Mouse (Mus musculus): Measurements from ENCODE around the gene Zfp655.
"Not testable (repeated sequence)": the region's sequence is repeated elsewhere in the genome, so short reads cannot be mapped to it uniquely, and the experiment has no call there.

Zfp655 gene

DNA sequence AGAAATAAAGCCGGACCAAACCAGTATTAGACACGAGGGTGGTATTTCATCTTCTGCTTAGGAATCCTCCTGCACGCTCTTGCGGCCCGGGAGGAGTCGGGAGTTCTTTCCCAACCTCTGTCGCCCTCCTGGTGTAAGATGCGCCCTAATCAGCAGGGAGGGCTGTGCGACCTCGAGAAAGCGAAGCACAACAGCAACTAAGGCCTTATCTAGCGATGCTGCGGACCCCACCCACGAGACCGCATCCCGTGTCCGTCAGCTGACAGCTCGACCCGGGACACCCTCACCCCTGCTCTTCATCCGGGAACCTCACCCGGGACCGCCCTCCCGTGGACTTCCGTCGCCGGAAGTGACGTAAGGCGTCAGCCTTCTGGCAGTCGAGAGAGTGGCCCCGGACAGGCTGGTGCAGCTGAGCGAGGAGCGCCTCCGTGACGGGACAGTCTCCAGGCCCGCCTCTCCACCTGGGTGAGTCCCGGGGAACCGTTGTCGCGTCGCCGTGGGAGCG, at the start of gene Zfp655:
Zfp655 (plus strand) TSS at position 349 of the 505 bp plus-strand sequence.
- ATAC-seq (ENCODE audit: low TSS enrichment), result peak; percentile 97

DNA sequence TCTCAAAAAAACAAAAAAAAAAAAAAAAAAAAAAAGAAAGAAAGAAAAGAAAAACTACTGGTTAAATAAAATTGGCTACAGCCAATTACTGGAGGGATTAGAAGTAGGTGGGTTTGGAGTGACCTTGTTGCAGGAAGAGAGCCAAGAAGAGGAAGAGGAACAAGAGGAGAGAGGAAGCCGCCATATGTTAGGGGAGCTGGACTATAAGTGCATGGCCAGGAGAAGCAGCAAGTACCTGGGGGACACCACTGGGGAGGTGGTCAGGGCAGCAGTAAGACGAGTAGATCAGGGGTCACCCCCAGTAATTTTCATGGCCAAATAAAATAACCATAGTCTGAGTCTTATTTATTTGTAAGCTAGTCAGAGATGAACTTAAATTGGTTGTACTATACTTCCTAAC, 46.3 kb upstream of the Zfp655 start:
- no peak for ATAC-seq (ENCODE audit: low TSS enrichment)

DNA sequence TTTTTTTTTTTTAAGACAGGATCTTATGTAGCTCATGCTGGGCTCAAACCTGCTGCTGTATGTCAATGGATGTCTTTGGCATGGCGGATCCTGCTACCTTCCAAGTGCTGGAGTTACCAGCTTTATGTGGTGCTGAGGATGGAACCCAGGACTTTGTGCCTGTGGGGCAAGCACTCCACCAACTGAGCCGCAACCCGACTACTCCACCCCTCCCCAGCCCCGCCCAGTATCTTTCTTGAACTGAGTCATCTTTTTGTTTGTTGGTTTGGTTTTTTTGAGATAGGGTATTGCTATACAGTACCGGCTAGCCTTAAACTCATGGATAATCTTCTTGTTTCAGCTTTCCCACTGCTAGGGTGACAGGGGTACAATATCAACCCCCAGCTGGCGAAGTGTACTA, 42.1 kb upstream of the Zfp655 start:
- no peak for ATAC-seq (ENCODE audit: low TSS enrichment)

DNA sequence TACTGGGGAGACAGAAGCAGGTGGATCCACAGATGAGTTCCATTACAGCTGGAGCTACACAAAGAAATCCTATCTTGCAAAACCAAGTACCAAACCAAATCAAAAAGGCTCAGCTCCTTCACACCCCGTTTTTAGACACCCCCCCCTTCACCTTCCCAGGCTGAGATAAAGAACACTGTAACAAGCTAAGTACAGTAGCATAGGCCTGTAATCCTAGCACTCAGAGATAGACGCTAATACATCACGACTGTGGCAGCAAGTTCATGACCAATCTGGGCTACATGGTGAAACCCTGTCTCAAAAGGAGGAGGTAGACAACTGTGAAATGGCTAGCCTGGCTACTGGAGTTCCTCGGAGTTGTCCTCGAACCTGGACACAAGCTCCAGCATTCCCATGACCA, 41.1 kb upstream of the Zfp655 start:
- ATAC-seq (ENCODE audit: low TSS enrichment), result no peak

DNA sequence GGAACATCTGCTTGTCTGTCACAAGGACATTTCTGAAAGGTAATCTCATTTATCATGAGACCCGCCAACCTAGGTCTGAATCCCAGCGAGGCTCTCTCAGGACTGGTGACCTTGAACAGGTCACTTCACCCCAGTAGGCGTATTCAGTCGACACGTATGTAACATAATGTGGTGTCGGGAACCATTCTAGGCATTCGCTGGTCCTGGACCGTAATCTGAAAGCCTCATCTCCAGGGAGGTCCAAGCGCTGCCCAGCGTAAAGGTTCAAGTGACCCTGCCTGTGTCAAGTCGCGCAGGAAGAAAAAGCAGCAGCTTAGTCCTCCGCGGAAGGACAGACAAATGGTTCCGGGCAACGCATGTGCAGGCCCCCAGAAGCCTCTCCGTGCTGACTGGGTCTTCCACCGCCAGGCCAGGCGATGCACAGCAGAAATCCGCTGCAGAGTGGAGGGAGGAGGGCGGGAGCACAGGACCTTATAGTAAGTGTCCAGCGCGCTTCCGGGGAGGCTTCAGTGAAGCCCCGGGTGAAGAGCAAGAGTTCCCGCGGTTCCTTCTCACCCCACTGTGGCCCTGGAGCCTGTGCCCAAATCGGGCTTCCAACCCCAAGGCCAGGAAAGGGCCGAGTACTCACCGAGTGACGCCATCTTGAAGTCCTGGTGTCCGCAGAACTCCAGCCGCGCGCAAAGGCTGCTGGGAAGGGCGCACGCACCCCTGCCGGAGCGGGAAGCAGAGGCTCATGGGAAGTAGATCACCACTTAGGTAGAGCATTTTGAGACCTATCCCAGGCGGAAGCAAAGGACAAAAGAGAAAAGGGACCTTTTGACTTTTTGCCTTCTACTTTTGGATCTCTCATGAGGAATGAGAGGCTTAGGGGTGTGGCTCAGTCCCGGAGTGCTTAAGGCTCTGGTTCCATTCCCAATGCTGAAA, 40.4 kb upstream of the Zfp655 start:
- ATAC-seq (ENCODE audit: low TSS enrichment), result peak; percentile 87

DNA sequence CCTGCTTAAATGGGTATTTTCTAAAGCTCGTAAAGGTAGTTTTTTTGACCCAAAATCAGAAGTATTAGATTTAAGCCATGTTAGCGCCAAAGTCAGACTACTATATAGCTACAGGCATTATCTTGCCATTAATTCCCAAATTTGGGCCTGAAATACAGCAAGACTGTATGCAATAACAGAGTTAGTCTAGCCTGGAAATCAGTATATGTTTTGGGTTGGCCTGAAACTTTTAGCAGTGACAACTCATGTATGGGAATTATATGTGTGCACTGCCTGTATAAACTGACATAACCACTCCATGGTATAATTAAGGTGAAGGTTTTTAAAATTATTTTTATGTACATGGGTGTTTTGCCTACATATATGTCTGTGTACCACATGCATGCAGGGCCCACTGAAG, 39.6 kb upstream of the Zfp655 start, which contains the start of gene Atp5j2:
Atp5j2 (minus strand) TSS at position 101 of the 400 bp plus-strand sequence.
- no peak for ATAC-seq (ENCODE audit: low TSS enrichment)

DNA sequence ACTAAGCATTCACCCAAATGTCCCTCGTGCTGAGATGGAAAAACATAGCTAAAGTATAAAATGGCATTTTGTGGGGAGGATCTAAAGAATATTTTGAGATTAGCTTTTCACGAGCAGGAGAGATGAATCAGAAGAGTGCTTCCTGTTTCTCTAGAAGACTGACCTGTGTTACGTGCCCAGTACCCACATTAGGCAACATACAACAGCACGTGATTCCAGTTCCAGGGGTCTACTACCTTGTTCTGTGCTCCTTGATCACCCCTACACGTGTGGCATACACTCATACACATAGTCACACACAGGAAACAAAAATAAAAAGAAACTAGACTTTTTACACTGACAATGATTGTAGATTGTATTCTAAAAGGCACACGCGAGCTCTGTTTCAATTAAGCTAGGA, 31.1 kb upstream of the Zfp655 start:
- no peak for ATAC-seq (ENCODE audit: low TSS enrichment)

DNA sequence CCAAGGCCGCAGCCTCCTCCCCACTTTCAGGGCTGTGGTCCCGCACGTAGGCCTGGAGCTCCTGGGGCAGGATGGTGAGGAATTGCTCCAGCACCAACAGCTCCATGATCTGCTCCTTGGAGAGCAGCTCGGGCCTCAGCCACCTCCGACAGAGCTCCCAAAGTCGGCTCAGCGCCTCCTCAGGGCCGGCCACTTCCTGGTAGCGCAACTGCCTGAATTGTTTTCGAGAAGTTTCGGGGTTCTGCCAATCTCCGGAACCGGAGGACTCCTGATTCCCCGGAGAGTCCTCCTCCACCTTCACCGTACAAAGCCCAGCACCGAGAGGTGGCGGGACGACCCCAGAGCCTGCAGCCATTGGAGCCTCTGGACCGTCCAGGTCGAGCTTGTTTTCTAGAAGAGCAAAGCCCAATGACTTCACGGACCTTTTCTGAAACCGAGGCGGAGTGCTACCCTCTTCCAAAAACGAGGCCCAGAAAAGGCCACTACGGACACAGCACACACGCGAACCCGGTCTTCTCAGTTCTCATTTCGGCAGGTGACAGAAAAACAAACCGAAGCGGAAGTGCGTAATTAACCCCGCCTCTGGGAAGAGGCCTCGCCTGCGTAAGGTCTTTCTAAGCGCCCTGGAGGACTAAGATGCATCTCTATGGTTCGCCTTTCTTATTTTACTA, 30.1 kb upstream of the Zfp655 start, which contains the start of gene Zkscan14:
Zkscan14 (minus strand) TSS at position 548 of the 671 bp plus-strand sequence.
- ATAC-seq (ENCODE audit: low TSS enrichment), result peak; percentile 59

DNA sequence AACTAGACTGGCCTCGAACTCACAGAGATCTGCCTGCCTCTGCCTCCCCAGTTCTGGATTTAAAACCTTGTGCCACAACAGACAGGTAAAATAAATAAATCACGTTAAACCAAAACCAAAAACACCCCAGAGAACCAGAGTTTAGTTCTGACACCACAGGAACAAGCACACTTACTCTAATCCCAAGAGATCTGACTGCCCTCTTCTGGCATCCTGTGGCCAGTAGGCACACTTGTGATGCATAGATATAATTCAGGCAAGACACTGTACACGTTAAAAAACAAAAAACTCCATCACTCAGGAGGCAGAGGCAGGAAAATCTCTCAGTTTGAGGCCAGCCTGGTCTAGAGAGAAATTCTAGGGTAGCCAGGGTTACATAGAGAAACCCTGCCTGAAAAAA, 29.1 kb upstream of the Zfp655 start:
- no peak for ATAC-seq (ENCODE audit: low TSS enrichment)

DNA sequence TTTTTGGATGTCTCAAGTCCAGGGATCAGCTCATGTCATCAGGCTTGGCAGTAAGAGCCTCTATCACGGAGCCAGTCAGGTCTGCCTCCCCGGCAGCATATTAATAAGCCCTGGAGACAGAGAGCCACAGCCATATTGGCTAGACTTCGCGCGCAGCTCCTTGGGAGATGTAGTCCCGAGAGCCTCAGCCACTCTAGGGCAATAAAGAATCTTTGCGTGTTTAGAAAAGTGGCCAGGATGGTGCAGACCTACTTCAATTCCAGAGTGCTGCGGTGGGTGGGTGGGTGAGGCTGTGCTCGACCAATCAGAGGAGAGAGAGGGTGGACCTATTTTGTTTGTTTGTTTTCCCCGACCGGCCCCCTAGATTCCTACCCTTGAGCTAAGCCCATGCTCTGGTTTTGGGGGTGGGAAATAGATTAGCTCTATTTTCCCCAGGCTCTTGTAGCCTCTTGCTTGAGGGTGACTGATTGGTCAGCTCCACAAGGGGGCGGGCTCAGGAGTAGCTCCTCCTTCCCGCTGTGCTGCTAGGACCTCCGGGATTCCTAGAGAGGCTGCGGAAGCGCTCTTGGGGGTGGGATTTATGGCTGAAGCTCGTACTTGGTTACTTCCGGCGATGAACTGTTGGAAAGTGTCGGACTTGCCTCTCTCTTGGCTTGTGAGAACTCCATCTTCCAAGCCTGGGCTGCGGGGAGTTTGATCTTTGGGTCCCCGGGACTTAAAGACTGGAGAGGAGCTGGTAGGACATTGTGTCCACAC, 27.4 kb upstream of the Zfp655 start, which contains the start of gene Zkscan5:
Zkscan5 (plus strand) TSS at position 627 of the 756 bp plus-strand sequence.
- peak; percentile 93 for ATAC-seq (ENCODE audit: low TSS enrichment)

DNA sequence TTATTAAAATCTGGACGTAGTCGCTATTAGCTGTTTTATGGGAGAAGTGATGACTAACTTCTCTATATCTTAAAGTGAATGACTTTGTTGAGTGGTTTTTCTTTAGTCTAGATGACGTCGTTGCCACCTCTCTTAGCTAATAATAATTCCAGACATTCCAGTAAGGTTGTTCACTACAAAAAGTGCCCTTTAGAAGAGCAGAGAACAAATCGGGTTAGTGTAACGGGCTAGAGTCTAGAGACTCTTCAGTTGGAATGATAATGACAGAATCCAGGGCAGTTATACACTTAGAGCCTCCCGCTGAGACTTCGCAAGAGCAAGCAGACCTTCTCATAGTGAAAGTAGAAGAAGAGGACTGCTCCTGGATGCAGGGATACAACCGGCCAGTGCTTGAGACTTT, 26.5 kb upstream of the Zfp655 start:
- no peak for ATAC-seq (ENCODE audit: low TSS enrichment)

DNA sequence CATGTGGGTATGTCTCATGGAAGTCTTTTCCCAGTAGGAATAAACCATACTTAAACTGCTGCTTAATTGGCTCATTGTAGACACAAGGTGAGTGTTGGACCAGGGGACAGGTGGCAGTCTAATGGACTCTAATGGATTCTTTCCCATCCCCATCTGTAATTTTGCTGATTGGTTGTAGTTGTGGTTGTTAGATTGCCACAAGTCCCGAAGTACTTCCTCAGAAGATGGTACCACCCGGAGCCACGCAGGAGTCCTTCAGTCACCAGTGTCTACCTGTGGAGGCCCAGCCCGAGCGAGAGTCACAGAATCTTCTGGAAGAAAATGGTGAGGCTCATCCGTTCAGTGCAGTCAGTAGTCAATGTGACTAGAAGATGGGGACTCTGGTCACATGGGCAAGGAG, 24.1 kb upstream of the Zfp655 start:
- no peak for ATAC-seq (ENCODE audit: low TSS enrichment)

DNA sequence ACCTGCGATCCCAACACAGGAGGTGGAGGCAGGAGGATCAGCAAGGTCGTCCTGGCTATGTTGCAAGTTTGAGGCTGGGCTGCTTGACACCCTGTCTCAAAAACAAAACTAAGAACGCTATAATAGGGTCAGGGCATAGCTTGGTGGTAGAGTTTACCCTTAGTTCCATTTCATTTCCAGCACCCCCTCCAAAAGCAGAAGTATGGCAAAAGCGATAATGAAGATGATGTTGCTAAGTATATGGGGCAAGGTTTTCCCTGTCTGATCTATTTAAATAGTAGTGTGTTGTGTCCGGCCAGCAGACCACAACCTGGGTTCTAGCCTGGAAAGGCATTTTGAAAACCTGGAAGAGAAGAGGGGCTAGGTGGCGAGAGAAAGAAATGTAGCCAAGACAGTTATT, 23.6 kb upstream of the Zfp655 start:
- ATAC-seq (ENCODE audit: low TSS enrichment), result no peak

DNA sequence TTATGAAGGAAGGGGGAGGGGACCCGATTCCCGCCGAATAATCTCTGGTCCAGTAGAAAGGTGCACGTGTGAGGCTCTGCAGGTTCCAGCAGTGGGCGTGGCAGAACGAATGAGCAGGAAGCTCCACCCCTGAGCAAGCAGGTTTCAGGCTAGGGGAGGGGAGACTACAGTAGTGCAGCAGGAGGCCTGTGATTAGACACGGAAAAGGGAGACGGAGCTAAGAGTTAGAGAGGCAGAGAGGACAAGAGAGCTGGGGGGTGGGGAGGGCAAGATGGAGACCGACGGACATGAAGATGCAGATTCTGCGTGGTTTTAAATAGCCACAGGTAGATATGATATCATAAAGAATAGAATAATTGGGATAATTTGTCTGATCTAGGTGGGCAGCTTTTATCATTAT, 23.1 kb upstream of the Zfp655 start:
- not testable (repeated sequence) for ATAC-seq (ENCODE audit: low TSS enrichment)

DNA sequence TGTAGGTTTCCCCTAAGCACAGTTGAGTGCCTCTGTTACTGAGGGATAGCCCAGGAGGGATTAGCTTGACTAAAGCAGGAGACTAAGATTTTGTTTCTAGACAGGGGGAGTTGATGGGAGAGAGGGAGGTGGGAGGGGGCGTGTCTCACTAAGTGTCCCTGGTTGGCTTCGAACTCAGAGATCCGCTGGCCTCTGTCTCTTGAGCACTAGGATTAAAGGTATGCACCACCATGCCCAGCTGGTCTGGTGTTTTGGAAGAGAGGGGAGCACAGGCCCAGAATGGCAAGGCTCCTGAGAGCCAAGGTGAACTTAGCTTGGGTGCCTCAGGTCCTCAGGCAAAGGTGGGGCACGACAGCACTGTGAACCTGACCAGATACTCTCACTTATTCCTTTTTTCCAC, 20.2 kb upstream of the Zfp655 start:
- no peak for ATAC-seq (ENCODE audit: low TSS enrichment)

DNA sequence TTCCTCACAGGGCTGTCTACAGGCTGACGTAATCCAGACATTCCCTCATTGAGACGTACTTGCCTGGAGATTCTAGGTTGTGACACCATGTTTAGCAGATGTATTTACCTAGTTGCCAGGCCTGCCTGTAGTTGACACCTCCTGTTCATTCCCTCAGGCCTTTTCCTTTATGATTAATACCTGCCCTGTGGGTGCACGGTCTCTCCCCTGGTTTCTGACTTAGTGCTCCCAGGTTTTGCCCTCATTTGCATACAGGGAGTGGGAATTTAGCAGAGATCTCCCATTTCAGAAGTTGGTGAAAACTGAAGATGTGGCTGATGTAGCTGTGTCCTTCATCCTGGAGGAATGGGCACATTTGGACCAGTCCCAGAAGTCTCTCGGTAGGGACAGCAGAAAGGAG, 19.3 kb upstream of the Zfp655 start:
- no peak for ATAC-seq (ENCODE audit: low TSS enrichment)

DNA sequence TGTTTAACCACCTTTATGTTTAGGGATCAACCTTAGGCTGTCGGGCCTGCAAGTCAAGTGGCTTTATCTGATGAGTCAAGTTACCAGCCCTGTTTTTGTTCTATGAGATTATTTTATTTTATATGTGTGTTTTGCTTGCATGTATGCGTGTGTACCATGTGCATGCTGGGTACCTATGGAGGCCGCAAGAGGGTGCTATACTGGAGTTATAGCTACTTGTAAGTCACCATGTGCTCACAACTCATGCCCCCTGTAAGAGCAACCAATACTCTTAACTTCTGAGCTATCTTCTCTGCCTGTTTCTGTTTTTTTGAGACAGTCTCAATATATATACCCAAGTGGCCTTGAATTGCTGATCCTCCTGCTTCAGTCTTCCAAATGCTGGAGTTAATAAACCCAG, 18.0 kb upstream of the Zfp655 start:
- no peak for ATAC-seq (ENCODE audit: low TSS enrichment)

DNA sequence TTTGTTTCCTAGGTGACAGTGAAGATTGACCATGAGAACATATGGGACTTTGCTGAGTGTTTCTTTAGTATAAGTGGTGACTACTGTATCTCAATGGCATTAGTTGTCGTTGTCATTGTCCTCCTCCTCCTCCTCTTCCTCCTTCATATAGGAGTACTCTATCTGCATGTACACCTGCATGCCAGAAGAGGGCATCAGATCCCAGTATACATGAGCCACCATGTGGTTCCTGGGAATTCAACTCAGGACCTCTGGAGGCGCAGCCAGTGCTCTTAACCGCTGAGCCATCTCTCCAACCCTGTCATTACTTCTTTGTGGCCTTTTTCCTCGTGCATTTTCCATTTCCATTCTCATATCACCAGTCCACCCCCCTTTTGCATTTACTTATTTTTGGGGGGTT, 16.8 kb upstream of the Zfp655 start:
- ATAC-seq (ENCODE audit: low TSS enrichment), result no peak

DNA sequence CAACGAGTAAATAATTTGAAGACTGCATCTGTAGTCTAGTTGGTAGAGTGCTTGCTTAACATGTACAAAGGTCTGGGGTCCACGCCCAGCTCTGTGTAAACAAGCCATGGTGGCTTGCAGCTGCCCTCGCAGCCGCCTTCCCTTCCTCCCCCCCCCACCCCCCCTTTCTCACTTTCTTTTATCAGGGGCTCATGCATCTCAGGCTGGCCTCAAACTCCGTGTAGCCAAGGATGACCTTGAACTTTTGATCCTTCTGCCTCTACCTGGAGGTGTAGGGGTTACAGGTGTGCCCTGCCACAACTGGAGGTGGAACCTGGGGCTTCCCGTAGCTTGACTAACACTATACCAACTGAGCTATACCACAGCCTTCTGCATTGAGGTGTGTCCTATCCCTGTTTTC, 13.8 kb upstream of the Zfp655 start:
- ATAC-seq (ENCODE audit: low TSS enrichment), result no peak

DNA sequence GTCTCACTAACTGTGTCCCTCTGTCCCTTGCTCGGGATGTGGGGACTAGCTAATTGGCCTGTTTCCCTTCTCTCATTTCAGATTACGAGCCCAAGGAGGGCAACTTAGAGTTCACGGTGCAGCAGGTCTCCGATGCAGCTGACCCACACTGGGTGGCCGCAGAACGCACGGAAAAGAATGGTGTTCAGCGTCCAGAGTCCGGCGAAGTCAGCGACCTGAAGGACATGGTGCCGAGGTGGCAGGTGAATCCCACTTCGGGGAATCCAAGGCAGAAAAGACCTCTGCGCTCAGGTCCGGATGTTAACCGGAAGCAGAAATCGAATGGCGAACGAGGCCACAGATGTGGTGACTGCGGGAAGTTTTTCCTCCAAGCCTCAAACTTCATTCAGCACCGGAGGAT, 13.3 kb upstream of the Zfp655 start:
- no peak for ATAC-seq (ENCODE audit: low TSS enrichment)

DNA sequence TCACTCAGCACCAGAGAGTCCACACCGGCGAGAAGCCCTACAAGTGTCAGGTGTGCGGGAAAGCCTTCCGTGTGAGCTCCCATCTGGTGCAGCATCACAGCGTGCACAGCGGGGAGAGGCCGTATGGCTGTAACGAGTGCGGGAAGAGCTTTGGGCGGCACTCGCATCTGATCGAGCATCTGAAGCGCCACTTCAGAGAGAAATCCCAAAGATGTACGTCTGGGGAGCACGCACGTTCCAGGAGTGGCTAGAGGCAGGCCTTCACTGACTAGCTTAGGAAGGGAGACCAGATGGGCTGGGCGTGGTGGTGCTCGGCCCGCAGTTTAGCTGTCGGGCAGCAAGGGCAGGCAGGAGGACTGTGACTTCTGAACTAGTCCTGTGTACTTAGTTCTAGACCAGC, 12.8 kb upstream of the Zfp655 start:
- no peak for ATAC-seq (ENCODE audit: low TSS enrichment)

DNA sequence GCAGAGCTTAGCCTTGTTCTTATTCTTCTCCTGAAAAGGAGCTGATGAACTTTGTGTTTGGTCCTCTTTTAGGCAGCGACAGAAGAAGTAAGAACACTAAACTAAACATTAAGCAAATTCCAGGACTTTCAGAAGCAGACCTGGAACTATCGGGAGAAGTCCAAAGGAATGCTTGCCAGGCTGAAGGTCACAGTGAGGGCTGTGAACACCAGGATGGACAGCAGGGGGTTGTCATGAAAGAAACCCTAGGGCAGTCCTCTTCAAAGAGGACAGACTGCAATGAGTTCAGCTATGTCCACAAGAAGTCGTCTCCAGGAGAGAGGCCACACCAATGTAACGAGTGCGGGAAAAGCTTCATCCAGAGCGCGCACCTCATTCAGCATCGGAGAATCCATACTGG, 11.5 kb upstream of the Zfp655 start:
- ATAC-seq (ENCODE audit: low TSS enrichment), result no peak

All from frontal cortex, adult (tissue).